Mouse (Mus musculus) liver, adult 2 months (tissue): ENCODE results near the gene Nipa2.

ENCODE experiments used
- CTCF ChIP-seq: fragments of 200-500 bp; IDR thresholded peaks from 2 replicates; pipeline ENCODE4 v1.5.1; 2011; ENCODE audit warnings: low read depth, low read length, control low read depth
- POLR2A ChIP-seq: fragments of 200-500 bp; IDR thresholded peaks from 2 replicates; pipeline ENCODE4 v1.6.1; 2011; ENCODE audit warnings: low read length, control low read depth; ENCODE audit not compliant: insufficient read depth; ENCODE audit errors: extremely low read depth

DNA sequence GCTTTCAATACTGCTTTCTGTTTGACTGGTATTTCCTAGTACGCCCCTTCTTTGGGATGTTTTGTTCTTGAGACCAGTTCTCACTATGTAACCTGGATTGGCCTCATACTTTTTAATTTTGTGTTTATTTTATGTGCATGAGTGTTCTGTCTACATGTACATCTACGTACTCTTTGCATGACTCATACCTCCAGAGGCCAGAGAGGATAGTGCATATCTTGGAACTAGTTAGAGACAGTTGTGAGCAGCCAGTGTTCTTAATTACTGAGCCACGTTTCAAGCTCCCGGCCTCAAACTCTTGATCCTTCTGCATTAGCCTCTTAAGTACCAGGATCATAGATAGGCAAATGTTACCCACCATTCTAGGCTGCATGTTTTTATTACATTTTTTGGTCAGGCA lies 23.9 kb downstream of the Nipa2 start:
- TF ChIP-seq CTCF: no peak
- no peak for TF ChIP-seq POLR2A
